Mouse (Mus musculus) forebrain, embryonic 11.5 days (tissue): ENCODE data around the gene Tmem240. TPM values are rescaled to one million over a fixed set of nuclear protein-coding genes. Genes with fewer than 3 reads are reported as not detected.

ENCODE experiments used
- ATAC-seq: fragments of 200-750 bp; cut with Nextera tagmentation; replicated peaks from 2 replicates; pipeline ENCODE4 v1.8.0; 2017; ENCODE audit warnings: moderate TSS enrichment; ENCODE audit not compliant: low FRiP score
- DNase-seq: peaks from one replicate; pipeline ENCODE4 v3.0.0-alpha.2; 2017; ENCODE audit warnings: low spot score
- H3K27ac ChIP-seq: fragments of 300-500 bp; sonication (generic); 2 replicates; pipeline ENCODE4 v1.5.1; 2014; ENCODE audit warnings: low read depth, low read length
- H3K27me3 ChIP-seq: fragments of 300-500 bp; sonication (generic); 2 replicates; pipeline ENCODE4 v1.6.1; 2014; ENCODE audit warnings: mild to moderate bottlenecking, low read length, mixed read lengths; ENCODE audit not compliant: control insufficient read depth, insufficient read depth
- H3K36me3 ChIP-seq: fragments of 300-500 bp; sonication (generic); 2 replicates; pipeline ENCODE4 v1.6.1; 2014; ENCODE audit warnings: mild to moderate bottlenecking, low read length, moderate library complexity, mixed read lengths; ENCODE audit not compliant: control insufficient read depth, insufficient read depth
- H3K4me1 ChIP-seq: fragments of 300-500 bp; sonication (generic); replicated peaks from 2 replicates; pipeline ENCODE4 v1.6.1; 2014; ENCODE audit warnings: low read length, mixed read lengths; ENCODE audit not compliant: control insufficient read depth, insufficient read depth
- H3K4me2 ChIP-seq: fragments of 300-500 bp; sonication (generic); 2 replicates; pipeline ENCODE4 v1.6.1; 2014; ENCODE audit warnings: low read depth, mild to moderate bottlenecking, low read length, moderate library complexity, mixed read lengths; ENCODE audit not compliant: severe bottlenecking
- H3K4me3 ChIP-seq: fragments of 300-500 bp; sonication (generic); 2 replicates; pipeline ENCODE4 v1.5.1; 2014; ENCODE audit warnings: low read depth, low read length
- H3K9ac ChIP-seq: fragments of 300-500 bp; sonication (generic); 2 replicates; pipeline ENCODE4 v1.6.1; 2014; ENCODE audit warnings: low read length
- H3K9me3 ChIP-seq: fragments of 300-500 bp; sonication (generic); 2 replicates; pipeline ENCODE4 v1.6.1; 2016; ENCODE audit warnings: low read length, mixed read lengths; ENCODE audit not compliant: control insufficient read depth
- WGBS: fragments of 180-500 bp; shearing (Covaris S2); extraction: QIAGEN DNeasy Blood & Tissue Kit; methylation state at CpG from one replicate; pipeline ENCODE4 v1.1.7; 2014; 5-methylcytosine and 5-hydroxymethylcytosine counted together
- polyA plus RNA-seq: library from polyadenylated mRNA; unstranded; fragments of >200 nt; fragmentation: Nextera tagmentation; extraction: Ambion mirVana; gene quantifications from 2 replicates; pipeline ENCODE4 v1.2.1, GENCODE M21; 2014

Tmem240 gene
- polyA plus RNA-seq, 1 experiment from 2014 or later, result 0.76 TPM

GRCm38 (mm10) chr4:155759862-155760612 lies 25.4 kb downstream of the Tmem240 start:
- ATAC-seq, result no peak
- WGBS, result 7% methylated on average over 10 of the region's 10 CpGs
- peak overlapping the region; percentile 62 for H3K4me2 ChIP-seq
- H3K9ac ChIP-seq, result peak overlapping the region; percentile 76
- H3K9me3 ChIP-seq, result no peaks in the 10 kb centered on the region
- DNase-seq, result no peak
- peaks cover 3% of the 10 kb centered on the region; the same call in 1 of the 2 replicates for H3K36me3 ChIP-seq
- H3K27me3 ChIP-seq, result no peaks in the 10 kb centered on the region
- peaks cover 10% of the 10 kb centered on the region for H3K4me1 ChIP-seq
- H3K27ac ChIP-seq, result no peak overlapping the region
- peak overlapping the region; percentile 81 for H3K4me3 ChIP-seq

GRCm38 (mm10) chr4:155760613-155761355 lies 26.2 kb downstream of the Tmem240 start, which contains the start of gene Atad3a:
Gene Atad3a, minus strand, starts transcription at chr4:155761093.
- peak within 1 kb of the TSS; percentile 91 for H3K4me2 ChIP-seq
- H3K27me3 ChIP-seq, result no peaks in the 10 kb centered on the region

GRCm38 (mm10) chr4:155761356-155762099 lies 26.9 kb downstream of the Tmem240 start:
- ATAC-seq (0 out of 2 replicates have a peak, but pooled peaks have one; percentile 2), DNase-seq (no peak)
- Histone ChIP-seq H3K9ac (peak overlapping the region; percentile 76), H3K27me3 (no peaks in the 10 kb centered on the region), H3K4me1 (peaks cover 10% of the 10 kb centered on the region), H3K36me3 (no peaks in the 10 kb centered on the region), H3K27ac (no peak overlapping the region), H3K4me2 (peak overlapping the region; percentile 91), H3K4me3 (peak overlapping the region; percentile 81), H3K9me3 (no peaks in the 10 kb centered on the region)
- 3% methylated on average over 28 of the region's 28 CpGs for WGBS

More at GRCm38 (mm10) chr4:155760613-155761355, 26.2 kb downstream of the Tmem240 start, which contains the start of gene Atad3a:
- ATAC-seq (peak; percentile 97), DNase-seq (peak; percentile 98)
- WGBS, result 0% methylated on average over 68 of the region's 68 CpGs
- Histone ChIP-seq H3K27ac (no peak within 1 kb of the TSS), H3K4me1 (peaks cover 10% of the 10 kb centered on the region), H3K4me3 (peak within 1 kb of the TSS; percentile 81), H3K9ac (peak within 1 kb of the TSS; percentile 76), H3K9me3 (no peaks in the 10 kb centered on the region), H3K36me3 (no peaks in the 10 kb centered on the region; the same call in 1 of the 2 replicates)

- Histone ChIP-seq H3K9me3 (no peaks in the 10 kb centered on the region), H3K27me3 (no peaks in the 10 kb centered on the region), H3K4me1 (peaks cover 10% of the 10 kb centered on the region), H3K36me3 (no peaks in the 10 kb centered on the region), H3K4me2 (no peak overlapping the region), H3K27ac (no peak overlapping the region), H3K9ac (no peak overlapping the region), H3K4me3 (no peak overlapping the region)
- WGBS, result 93% methylated on average over 3 of the region's 3 CpGs
- DNase-seq (no peak), ATAC-seq (no peak)
These were observed 27.8 kb downstream of the Tmem240 start for GRCm38 (mm10) chr4:155762357-155762756.

GRCm38 (mm10) chr4:155769496-155769879 lies 34.9 kb downstream of the Tmem240 start:
- DNase-seq (no peak), ATAC-seq (no peak)
- Histone ChIP-seq H3K27me3 (peaks cover 9% of the 10 kb centered on the region), H3K9ac (peak overlapping the region; percentile 77), H3K4me3 (peak overlapping the region; percentile 41), H3K9me3 (no peaks in the 10 kb centered on the region), H3K27ac (no peak overlapping the region; the same call in 1 of the 2 replicates), H3K4me2 (peak overlapping the region; percentile 65), H3K4me1 (peaks cover 8% of the 10 kb centered on the region; the same call in 1 of the 2 replicates), H3K36me3 (no peaks in the 10 kb centered on the region)
- 61% methylated on average over 5 of the region's 5 CpGs for WGBS

- H3K9me3 ChIP-seq, result no peaks in the 10 kb centered on the region
- peaks cover 9% of the 10 kb centered on the region for H3K27me3 ChIP-seq
- no peaks in the 10 kb centered on the region for H3K36me3 ChIP-seq
- DNase-seq, result peak; percentile 95
- H3K4me3 ChIP-seq, result peak overlapping the region; percentile 41
- H3K27ac ChIP-seq, result no peak overlapping the region; the same call in 1 of the 2 replicates
- peak overlapping the region; percentile 65 for H3K4me2 ChIP-seq
- ATAC-seq, result peak; percentile 91
- WGBS, result under 1% methylated on average over 39 of the region's 39 CpGs
- peaks cover 11% of the 10 kb centered on the region; the same call in 1 of the 2 replicates for H3K4me1 ChIP-seq
- H3K9ac ChIP-seq, result peak overlapping the region; percentile 77
These were observed 35.4 kb downstream of the Tmem240 start for GRCm38 (mm10) chr4:155769880-155770512.

GRCm38 (mm10) chr4:155770626-155771025 lies 36.0 kb downstream of the Tmem240 start:
- peaks cover 9% of the 10 kb centered on the region for H3K27me3 ChIP-seq
- 39% methylated on average over 23 of the region's 24 CpGs for WGBS

More at GRCm38 (mm10) chr4:155770626-155771025, 36.0 kb downstream of the Tmem240 start:
- peak overlapping the region; percentile 65 for H3K4me2 ChIP-seq
- H3K9me3 ChIP-seq, result no peaks in the 10 kb centered on the region
- H3K9ac ChIP-seq, result peak overlapping the region; percentile 77
- H3K27ac ChIP-seq, result no peak overlapping the region
- ATAC-seq (no peak), DNase-seq (no peak)
- peaks cover 11% of the 10 kb centered on the region; the same call in 1 of the 2 replicates for H3K4me1 ChIP-seq
- H3K4me3 ChIP-seq, result peak overlapping the region; percentile 41
- no peaks in the 10 kb centered on the region for H3K36me3 ChIP-seq
